In the genomic region with DNA sequence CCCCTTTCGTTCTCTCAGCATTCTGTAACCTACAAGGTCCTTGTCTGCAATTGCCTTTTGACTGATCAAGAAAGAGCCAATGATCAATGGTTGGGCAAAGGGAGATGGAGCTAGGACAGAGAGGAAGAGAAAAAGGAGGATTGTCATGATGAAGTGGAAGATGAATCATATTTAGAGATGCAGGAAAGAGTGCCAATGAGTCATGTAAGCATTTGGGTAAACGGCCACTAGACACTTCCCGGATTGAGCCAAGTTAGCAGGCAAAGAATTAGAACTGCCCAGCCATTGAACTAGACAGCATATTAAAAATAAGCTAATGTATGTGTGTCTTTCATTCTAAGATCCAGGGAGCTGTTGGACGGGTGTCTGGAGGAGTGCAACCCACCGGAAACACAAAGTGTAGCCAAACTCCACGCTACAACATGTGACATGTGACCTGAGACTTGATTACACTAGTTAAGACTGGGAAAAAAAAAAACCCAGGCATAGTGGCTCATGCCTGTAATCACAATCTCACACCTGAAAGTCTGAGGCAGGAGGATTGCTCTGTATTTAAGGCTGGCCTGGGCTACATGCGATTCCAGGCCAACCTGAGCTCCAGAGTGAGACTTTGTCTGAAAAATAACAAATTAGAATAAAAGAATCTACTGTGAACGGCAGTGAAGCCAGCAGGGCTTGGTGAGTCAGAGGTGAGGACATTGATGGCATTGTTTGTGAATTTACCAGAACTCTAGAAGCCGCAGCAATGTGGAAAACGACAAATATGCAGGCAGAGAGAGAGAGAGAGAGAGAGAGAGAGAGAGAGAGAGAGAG, we compare ENCODE assay signal across 28 mouse cellular contexts. TPM values are rescaled to one million over a fixed set of nuclear protein-coding genes. Genes with fewer than 3 reads are reported as not detected.
DNase-seq lines count a peak whose midpoint lies in the region; ATAC-seq and TF ChIP-seq lines count a peak whose summit lies in the region.
"Had no signal": no experiment of that assay in that cellular context is flagged by ENCODE, and none has a peak within 500 bp of the region (broad histone marks: within the 10 kb centered on the region; RNA-seq: fewer than 3 reads in every experiment).

No protein-coding gene starts in this region.

- no peak for TF ChIP-seq CTCF in left cerebral cortex, adult 2 months (IDR thresholded peaks at IDR 0.05)
- no peak for TF ChIP-seq CTCF in hindbrain, postnatal 0 days (IDR thresholded peaks at IDR 0.05; ENCODE audit: low read depth)

- H3K4me1 ChIP-seq in heart, embryonic 15.5 days (replicated peaks): peaks cover 14% of the 10 kb centered on the region
- H3K4me1 ChIP-seq in embryonic facial prominence, embryonic 10.5 days: peaks cover 33% of the 10 kb centered on the region
- H3K4me1 ChIP-seq in hindbrain, postnatal 0 days (ENCODE audit: insufficient read depth, low read length): peaks cover 3% of the 10 kb centered on the region; the same call in 1 of the 2 replicates
- H3K4me1 ChIP-seq: intestine, embryonic 15.5 days had no signal

- peak overlapping the region; percentile 30; the same call in 1 of the 2 replicates for H3K27ac ChIP-seq in heart, embryonic 15.5 days
- H3K27ac ChIP-seq in embryonic facial prominence, embryonic 10.5 days (replicated peaks): peak overlapping the region; percentile 35; the same call in 1 of the 2 replicates
- no peak overlapping the region for H3K27ac ChIP-seq in left cerebral cortex, adult 2 months
- no peak overlapping the region for H3K27ac ChIP-seq in hindbrain, postnatal 0 days
- H3K27ac ChIP-seq: embryonic facial prominence, embryonic 13.5 days; forebrain, embryonic 13.5 days; hindbrain, embryonic 10.5 days; hindbrain, embryonic 15.5 days; intestine, embryonic 15.5 days; liver, embryonic 15.5 days; midbrain, embryonic 10.5 days; neural tube, embryonic 13.5 days had no signal

- no peak for ATAC-seq in heart, embryonic 15.5 days (replicated peaks; ENCODE audit: insufficient number of reproducible peaks, insufficient read depth, low FRiP score, low read depth)
- ATAC-seq in erythroid progenitor cell, adult 5-6 weeks (replicated peaks; ENCODE audit: low FRiP score, poor library complexity, severe bottlenecking): no peak
- no peak for ATAC-seq in hindbrain, postnatal 0 days
- ATAC-seq: forebrain, embryonic 13.5 days; intestine, embryonic 15.5 days had no signal

- H3K36me3 ChIP-seq in heart, embryonic 15.5 days: no peaks in the 10 kb centered on the region
- no peaks in the 10 kb centered on the region for H3K36me3 ChIP-seq in embryonic facial prominence, embryonic 10.5 days (replicated peaks)
- H3K36me3 ChIP-seq in hindbrain, postnatal 0 days (ENCODE audit: insufficient read depth, low read length): no peaks in the 10 kb centered on the region
- H3K36me3 ChIP-seq: embryonic facial prominence, embryonic 13.5 days; hindbrain, embryonic 10.5 days; hindbrain, embryonic 15.5 days; intestine, embryonic 15.5 days; liver, embryonic 15.5 days; midbrain, embryonic 10.5 days; neural tube, embryonic 13.5 days had no signal

- no peak for DNase-seq in heart, adult 11 months
- DNase-seq in Muller cell, postnatal 12 days (ENCODE audit: inconsistent ontology term): peak; percentile 92
- no peak for DNase-seq in embryonic facial prominence, embryonic 10.5 days (ENCODE audit: low spot score)
- no peak for DNase-seq in left cerebral cortex, adult 2 months (ENCODE audit: extremely low spot score in 1 of 2, low spot score in 2 of 2)
- no peak for DNase-seq in hindbrain, postnatal 0 days (ENCODE audit: low spot score)
- DNase-seq: adrenal gland, postnatal 10 days; cerebellum, adult 11-12 months; cerebellum, adult 9-11 months; embryo, embryonic 11 days; gastrocnemius, postnatal 14 days; kidney, adult 8-10 months; kidney, postnatal 10 days; liver; lung, embryonic 14.5 days; lung, postnatal 14 days; thymus, adult 2 months; thymus, postnatal 36 days had no signal

- intact Hi-C loops in left cerebral cortex, adult 2 months (cut with DNase I): no loop called here

- no peak overlapping the region for H3K4me2 ChIP-seq in heart, embryonic 15.5 days
- no peak overlapping the region for H3K4me2 ChIP-seq in hindbrain, postnatal 0 days (ENCODE audit: low read depth, low read length)
- H3K4me2 ChIP-seq: embryonic facial prominence, embryonic 13.5 days; forebrain, embryonic 13.5 days; hindbrain, embryonic 15.5 days; intestine, embryonic 15.5 days; liver, embryonic 15.5 days; lung, embryonic 14.5 days; neural tube, embryonic 13.5 days had no signal

- no peaks in the 10 kb centered on the region for H3K9me3 ChIP-seq in heart, embryonic 15.5 days (replicated peaks)
- H3K9me3 ChIP-seq in embryonic facial prominence, embryonic 10.5 days: no peaks in the 10 kb centered on the region
- H3K9me3 ChIP-seq in hindbrain, postnatal 0 days (ENCODE audit: low read length): no peaks in the 10 kb centered on the region
- H3K9me3 ChIP-seq: embryonic facial prominence, embryonic 13.5 days; forebrain, embryonic 13.5 days; hindbrain, embryonic 10.5 days; hindbrain, embryonic 15.5 days; intestine, embryonic 15.5 days; liver, embryonic 15.5 days; midbrain, embryonic 10.5 days; neural tube, embryonic 13.5 days had no signal

- no peaks in the 10 kb centered on the region for H3K27me3 ChIP-seq in heart, embryonic 15.5 days
- no peaks in the 10 kb centered on the region for H3K27me3 ChIP-seq in embryonic facial prominence, embryonic 10.5 days (replicated peaks; ENCODE audit: low read depth, poor library complexity, severe bottlenecking)
- no peaks in the 10 kb centered on the region for H3K27me3 ChIP-seq in hindbrain, postnatal 0 days (ENCODE audit: insufficient read depth, low read length)
- H3K27me3 ChIP-seq: embryonic facial prominence, embryonic 13.5 days; forebrain, embryonic 13.5 days; hindbrain, embryonic 15.5 days; intestine, embryonic 15.5 days; liver, embryonic 15.5 days; neural tube, embryonic 13.5 days had no signal

- no peak overlapping the region for H3K9ac ChIP-seq in heart, embryonic 15.5 days
- no peak overlapping the region for H3K9ac ChIP-seq in hindbrain, postnatal 0 days (replicated peaks; ENCODE audit: low read length)
- H3K9ac ChIP-seq: embryonic facial prominence, embryonic 13.5 days; forebrain, embryonic 13.5 days; hindbrain, embryonic 15.5 days; intestine, embryonic 15.5 days; liver, embryonic 15.5 days; lung, embryonic 14.5 days; neural tube, embryonic 13.5 days had no signal

- WGBS in heart, embryonic 15.5 days: 65% methylated on average over 10 of the region's 10 CpGs
- 79% methylated on average over 10 of the region's 10 CpGs for WGBS in embryonic facial prominence, embryonic 10.5 days
- 79% methylated on average over 10 of the region's 10 CpGs for WGBS in hindbrain, postnatal 0 days

- no peak overlapping the region for H3K4me3 ChIP-seq in heart, embryonic 15.5 days
- no peak overlapping the region for H3K4me3 ChIP-seq in embryonic facial prominence, embryonic 10.5 days
- no peak overlapping the region for H3K4me3 ChIP-seq in left cerebral cortex, adult 2 months
- H3K4me3 ChIP-seq in hindbrain, postnatal 0 days (ENCODE audit: low read length): no peak overlapping the region
- H3K4me3 ChIP-seq: embryonic facial prominence, embryonic 13.5 days; erythroblast, embryonic 14.5 days; forebrain, embryonic 13.5 days; hindbrain, embryonic 10.5 days; hindbrain, embryonic 15.5 days; intestine, embryonic 15.5 days; liver, embryonic 15.5 days; midbrain, embryonic 10.5 days; neural tube, embryonic 13.5 days had no signal

RNA-seq across cellular contexts. Expression of a gene that starts 15.2 kb away (rescaled TPM):
- polyA plus RNA-seq in heart, embryonic 15.5 days (2015; fragmentation: Nextera tagmentation; extraction: Ambion mirVana): 27.4 and 31.6 TPM in 2 replicates
- polyA plus RNA-seq in embryonic facial prominence, embryonic 10.5 days (2016; fragmentation: Nextera tagmentation; extraction: Ambion mirVana): 6.3 and 8.0 TPM in 2 replicates
- total RNA-seq in erythroid progenitor cell, adult 5-6 weeks (2015; ENCODE audit: low replicate concordance): 12.2 and 14.4 TPM in 2 replicates
- 6.2 and 6.8 TPM in 2 replicates for total RNA-seq in erythroid progenitor cell, adult 5-6 weeks (2017; ENCODE audit: low replicate concordance)
- total RNA-seq in left cerebral cortex, adult 2 months (2021): 1 to 10 TPM; 2.6 to 4.0 TPM
- total RNA-seq in hindbrain, postnatal 0 days (2014; rRNA removed): 3.8 and 11.8 TPM in 2 replicates
- 3.2 and 4.7 TPM in 2 replicates for polyA plus RNA-seq in hindbrain, postnatal 0 days (2015; fragmentation: Nextera tagmentation; extraction: Ambion mirVana)

Comparison
In these comparisons a context has a peak if more than half of its experiments do, and no peak if none do; other contexts are left out.
1. H3K27ac ChIP-seq: peak in heart, embryonic 15.5 days (single experiment) and embryonic facial prominence, embryonic 10.5 days (single experiment); none in left cerebral cortex, adult 2 months (single experiment) and hindbrain, postnatal 0 days (single experiment).